Mouse (Mus musculus) hindlimb bud, embryonic 11.5 days (tissue): ENCODE data around the gene Arl10.
A peak's percentile ranks its signal among the peaks of the same experiment; 100 is the strongest.

Experiments used
- DNase-seq: peaks from one replicate; pipeline ENCODE4 v3.0.0-alpha.2; 2012; ENCODE audit warnings: low read depth, low spot score; ENCODE audit errors: extremely low spot score

Arl10 gene

DNA sequence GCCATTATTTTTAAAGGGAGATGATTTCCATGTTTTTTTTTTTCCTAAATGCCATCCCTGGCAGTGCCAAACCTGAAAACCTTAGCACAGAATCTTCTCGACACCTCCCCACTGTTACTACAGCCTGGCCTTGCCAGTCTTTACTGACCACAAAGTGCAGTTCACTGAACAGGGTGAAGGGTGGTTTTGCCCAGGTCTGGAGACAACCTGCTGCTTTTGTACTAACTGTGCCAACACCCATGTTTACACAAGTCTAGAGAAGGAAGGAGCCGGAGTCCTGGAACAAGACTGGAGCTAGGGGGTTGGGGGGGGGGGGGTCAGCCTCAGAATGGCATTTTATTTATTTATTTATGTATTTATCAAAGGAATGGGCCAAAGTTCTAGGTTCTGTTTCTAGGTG lies 6.6 kb downstream of the Arl10 start:
- DNase-seq = no peak

GRCm38 (mm10) chr13:54582126-54582525 lies 7.3 kb downstream of the Arl10 start:
- no peak for DNase-seq

GRCm38 (mm10) chr13:54582860-54583259 lies 8.0 kb downstream of the Arl10 start:
- DNase-seq = no peak

DNA sequence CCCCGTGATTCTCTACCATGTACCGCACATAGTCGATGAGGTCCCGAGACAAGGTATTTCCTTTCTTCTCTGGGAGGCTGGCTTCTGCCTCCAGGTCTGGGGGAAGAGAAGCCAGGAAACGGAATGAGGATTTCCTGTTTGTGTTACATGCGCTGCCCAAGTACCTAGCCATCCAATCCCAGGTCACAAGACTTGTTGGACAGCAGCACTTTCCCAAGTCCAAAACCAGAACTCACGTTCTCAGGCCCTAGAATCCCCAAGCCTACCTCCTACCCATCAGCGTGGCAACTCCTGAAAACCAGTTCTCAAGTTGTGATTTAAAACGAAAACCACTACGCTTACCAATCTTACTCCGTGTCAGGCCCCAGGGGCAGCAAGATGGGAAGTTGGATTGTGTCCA lies 11.0 kb downstream of the Arl10 start:
- no peak for DNase-seq

- DNase-seq = no peak
These were observed 14.7 kb downstream of the Arl10 start for GRCm38 (mm10) chr13:54589414-54589995.

- peak; percentile 98 for DNase-seq
These were observed 15.5 kb downstream of the Arl10 start, which contains the start of the genes Nop16 and Higd2a for GRCm38 (mm10) chr13:54589996-54590951. TSS of gene Nop16 (minus strand) at chr13:54590090. TSS of gene Higd2a (plus strand) at chr13:54590207.

GRCm38 (mm10) chr13:54591776-54592356 lies 17.1 kb downstream of the Arl10 start:
- DNase-seq = no peak

DNA sequence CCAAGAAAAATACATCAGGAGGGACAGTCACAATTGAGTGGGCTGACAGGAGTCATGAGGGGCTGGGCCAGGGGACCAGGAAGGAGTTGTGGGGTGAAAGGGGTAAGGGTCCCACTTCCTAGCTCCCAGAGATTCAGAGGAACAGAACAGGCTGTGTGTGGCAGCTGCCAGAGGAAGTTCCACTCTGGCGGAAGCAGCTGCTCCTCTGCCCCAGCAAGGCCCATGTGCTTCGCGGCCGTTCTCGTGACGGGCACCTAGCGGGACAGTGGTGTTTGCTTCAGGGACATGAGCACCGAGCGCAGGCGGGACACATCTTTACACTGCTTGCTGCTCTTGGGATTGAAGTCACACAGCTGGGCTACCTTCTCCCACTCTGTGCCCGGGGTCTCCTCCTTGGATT lies 18.8 kb downstream of the Arl10 start:
- DNase-seq = no peak

DNA sequence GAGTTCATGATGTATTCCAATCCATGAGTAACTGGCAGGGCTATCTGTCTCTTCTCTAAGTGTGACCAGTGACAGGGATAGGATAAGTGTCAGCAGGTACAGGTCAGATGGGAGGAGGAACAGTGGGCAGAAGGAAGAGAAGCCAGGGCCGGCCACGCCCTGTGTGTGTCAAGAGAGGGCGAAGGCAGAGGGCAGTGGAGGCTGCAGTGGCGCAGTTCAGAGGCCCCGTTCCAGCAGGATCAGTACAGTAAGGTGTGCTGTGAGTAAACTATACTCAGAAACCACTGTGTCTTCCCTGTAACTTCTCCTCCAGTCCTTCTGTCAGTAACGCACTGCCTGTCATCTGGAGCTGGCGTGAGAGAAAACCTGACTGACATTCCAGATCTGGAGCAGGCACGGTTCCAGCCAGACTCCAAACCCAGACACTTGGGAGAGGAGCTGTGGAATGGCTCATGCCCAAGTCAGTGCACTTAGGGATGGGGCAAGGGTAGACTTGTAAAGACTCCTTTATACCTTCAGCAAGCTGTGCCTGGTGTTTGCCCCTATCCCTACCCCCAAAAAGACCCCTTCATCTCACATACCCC lies 21.4 kb downstream of the Arl10 start:
- DNase-seq = no peak

DNA sequence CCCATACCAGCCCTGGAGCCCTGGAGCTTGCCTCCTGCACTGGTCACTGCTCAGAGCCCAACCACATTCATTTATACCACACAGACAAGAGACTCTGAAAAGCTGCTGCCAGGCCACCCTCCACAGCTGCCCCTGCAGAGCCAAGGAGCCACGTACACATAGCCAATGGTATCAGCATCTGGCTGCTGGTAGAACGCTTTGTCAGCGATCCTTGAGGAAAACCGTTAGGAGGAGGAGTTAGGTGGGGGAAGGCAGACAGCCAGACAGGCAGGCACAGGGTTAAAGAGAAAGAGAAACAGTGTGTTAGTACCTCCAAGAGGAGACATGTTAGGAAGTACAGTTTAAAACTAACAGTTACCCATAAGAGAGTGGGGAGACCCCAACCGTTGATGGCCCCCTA lies 22.1 kb downstream of the Arl10 start:
- no peak for DNase-seq

DNA sequence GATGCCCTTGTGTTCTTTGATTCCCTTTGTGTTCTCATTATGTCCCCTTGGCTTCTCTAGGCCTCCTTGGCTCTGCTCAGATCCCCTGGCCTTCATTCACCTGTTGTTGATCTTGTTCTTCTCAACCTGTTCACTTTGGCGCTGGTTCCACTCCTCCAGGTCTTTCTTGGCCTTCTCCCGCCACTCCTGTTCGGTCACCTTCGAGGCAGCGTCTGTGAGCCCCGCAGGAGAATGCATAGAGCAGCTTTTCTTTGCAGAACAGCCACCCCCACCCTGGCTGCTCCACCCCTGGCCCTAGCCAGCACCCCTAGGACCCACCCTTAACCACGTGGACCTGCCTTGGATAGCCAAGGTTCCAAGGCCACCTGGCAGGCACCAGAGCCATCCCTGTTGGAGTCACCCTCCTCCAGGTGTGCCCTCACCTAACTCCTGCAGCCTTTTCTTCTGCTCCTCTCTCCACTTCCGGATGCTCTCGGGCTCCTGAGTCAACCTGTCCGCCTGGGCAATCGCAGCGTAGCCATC lies 23.9 kb downstream of the Arl10 start:
- DNase-seq = no peak

GRCm38 (mm10) chr13:54602639-54603111 lies 27.9 kb downstream of the Arl10 start:
- DNase-seq = no peak

DNA sequence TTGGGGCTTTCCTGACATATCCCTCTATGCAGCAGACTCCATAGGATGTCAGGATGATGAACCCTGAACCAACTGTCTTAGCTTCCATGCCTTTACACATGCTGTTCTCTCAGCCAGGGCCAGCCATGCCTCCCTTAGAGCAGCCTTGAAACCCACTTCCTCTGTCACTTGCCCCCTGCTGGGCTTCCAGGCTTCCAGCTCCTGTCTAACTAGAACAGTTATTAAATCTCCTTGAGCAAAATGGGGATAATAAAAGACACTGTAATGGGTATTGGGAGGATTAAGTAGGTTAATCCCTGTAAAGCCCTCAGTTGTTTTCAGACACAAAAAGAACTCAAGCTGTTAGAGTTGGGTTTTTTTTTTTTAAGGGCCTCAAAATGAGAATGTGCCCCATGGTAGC lies 28.7 kb downstream of the Arl10 start:
- no peak for DNase-seq

DNA sequence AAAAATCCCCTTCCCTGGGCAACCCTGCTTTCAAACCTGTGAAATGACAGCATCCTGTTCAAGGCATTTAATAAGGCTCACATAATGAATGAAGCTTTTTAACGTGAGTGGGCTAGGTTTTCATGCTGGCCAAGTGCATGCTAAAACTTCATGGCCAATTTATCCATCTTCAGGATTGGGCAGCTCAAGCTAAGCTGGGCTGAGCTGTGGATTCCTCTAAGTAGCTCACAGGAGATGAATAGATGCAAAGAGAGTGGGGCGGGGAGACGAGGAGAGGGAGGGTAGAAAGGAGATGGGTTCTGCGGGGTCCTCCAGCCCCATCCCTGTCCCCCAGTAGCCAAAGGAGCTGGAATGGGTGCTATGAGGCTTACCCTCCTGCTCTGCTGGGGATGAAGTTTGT lies 29.4 kb downstream of the Arl10 start:
- no peak for DNase-seq

- DNase-seq = no peak
These were observed 30.6 kb downstream of the Arl10 start for GRCm38 (mm10) chr13:54605426-54605825.

- DNase-seq = no peak
These were observed 32.4 kb downstream of the Arl10 start for GRCm38 (mm10) chr13:54607204-54607603.

DNA sequence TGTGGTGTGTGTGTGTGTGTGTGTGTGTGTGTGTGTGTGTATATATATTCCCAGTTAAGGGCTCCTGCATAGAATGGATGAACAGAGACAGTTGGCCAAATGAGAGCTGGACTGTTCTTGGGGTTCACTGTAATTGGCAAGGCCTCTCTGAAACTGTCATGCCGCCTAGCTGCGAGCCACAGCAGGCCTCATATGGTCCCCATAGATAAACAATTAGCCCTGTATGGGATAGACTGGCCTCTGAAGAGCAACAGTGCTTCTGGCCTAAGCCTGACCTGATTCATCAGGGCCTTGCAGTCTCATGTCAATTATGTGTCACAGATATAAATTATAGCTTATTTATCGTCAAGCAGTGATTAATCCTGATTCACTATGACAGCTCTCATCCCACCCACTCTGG lies 33.2 kb downstream of the Arl10 start:
- no peak for DNase-seq

GRCm38 (mm10) chr13:54608666-54609065 lies 33.9 kb downstream of the Arl10 start:
- no peak for DNase-seq

GRCm38 (mm10) chr13:54609301-54609700 lies 34.5 kb downstream of the Arl10 start:
- no peak for DNase-seq

DNA sequence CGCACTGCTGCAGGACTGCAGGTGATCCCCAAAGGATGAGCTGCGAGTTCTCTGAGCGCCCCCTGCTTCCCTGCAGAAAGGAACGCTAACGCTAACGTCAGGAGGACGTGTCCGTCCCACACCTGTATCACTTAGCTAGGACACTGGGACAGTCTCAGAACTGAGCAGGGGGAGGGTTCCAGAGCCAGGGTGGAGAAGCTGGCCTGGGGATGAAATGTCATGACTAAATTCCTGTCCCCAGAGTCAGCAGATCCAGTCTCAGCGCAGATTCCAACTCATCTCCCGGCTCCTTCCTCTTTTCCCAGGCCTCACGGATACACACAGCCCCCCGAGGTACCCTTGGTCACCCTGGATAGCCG lies 35.8 kb downstream of the Arl10 start:
- no peak for DNase-seq
